Mouse (Mus musculus) heart, embryonic 14.5 days (tissue): Measurements from ENCODE around the gene Rps12-ps3. TPM values are rescaled to one million over a fixed set of nuclear protein-coding genes. Genes with fewer than 3 reads are reported as not detected.

ENCODE experiments used
- ATAC-seq: fragments of 200-750 bp; cut with Nextera tagmentation; 2 replicates; pipeline ENCODE4 v1.8.0; 2017; ENCODE audit warnings: low read depth, moderate TSS enrichment; ENCODE audit not compliant: insufficient number of reproducible peaks, insufficient read depth, low FRiP score
- H3K27ac ChIP-seq, 2 experiments: fragments of 200-500 bp in 1 of 2; fragments of 300-500 bp in 1 of 2; sonication (generic) in 1 of 2; replicated peaks in 1 of 2; 2 replicates each; pipeline ENCODE4 v1.5.1; 2012 to 2014; ENCODE audit warnings: low read depth in 2 of 2, low read length in 2 of 2, control low read depth in 1 of 2, mild to moderate bottlenecking in 1 of 2, mixed read lengths in 1 of 2; ENCODE audit not compliant: control insufficient read depth in 1 of 2, insufficient read depth in 1 of 2
- H3K27me3 ChIP-seq: fragments of 300-500 bp; sonication (generic); 2 replicates; pipeline ENCODE4 v1.6.1; 2014; ENCODE audit warnings: mild to moderate bottlenecking, low read length, control low read depth; ENCODE audit not compliant: control insufficient read depth, insufficient read depth
- H3K36me3 ChIP-seq: fragments of 300-500 bp; sonication (generic); 2 replicates; pipeline ENCODE4 v1.6.1; 2014; ENCODE audit warnings: mild to moderate bottlenecking, control low read depth, low read length, mixed read lengths; ENCODE audit not compliant: control insufficient read depth, insufficient read depth
- H3K4me1 ChIP-seq, 2 experiments: fragments of 200-500 bp in 1 of 2; fragments of 300-500 bp in 1 of 2; sonication (generic) in 1 of 2; 2 replicates each; pipeline ENCODE4 v1.6.1; 2012 to 2014; ENCODE audit warnings: low read length in 2 of 2, control low read depth in 1 of 2, mixed read lengths in 1 of 2; ENCODE audit not compliant: control insufficient read depth in 2 of 2, insufficient read depth in 2 of 2
- H3K4me2 ChIP-seq: fragments of 300-500 bp; sonication (generic); 2 replicates; pipeline ENCODE4 v1.6.1; 2014; ENCODE audit warnings: mild to moderate bottlenecking, low read length
- H3K4me3 ChIP-seq, 2 experiments: fragments of 200-500 bp in 1 of 2; fragments of 300-500 bp in 1 of 2; sonication (generic) in 1 of 2; 2 replicates each; pipeline ENCODE4 v1.5.1; 2012 to 2014; ENCODE audit warnings: low read length in 2 of 2, mild to moderate bottlenecking in 2 of 2, control low read depth in 1 of 2, low read depth in 1 of 2, moderate library complexity in 1 of 2; ENCODE audit not compliant: control insufficient read depth in 1 of 2, insufficient read depth in 1 of 2
- H3K9ac ChIP-seq: fragments of 300-500 bp; sonication (generic); 2 replicates; pipeline ENCODE4 v1.6.1; 2014; ENCODE audit warnings: mild to moderate bottlenecking, low read length
- H3K9me3 ChIP-seq: fragments of 300-500 bp; sonication (generic); 2 replicates; pipeline ENCODE4 v1.6.1; 2016; ENCODE audit warnings: low read length, control low read depth; ENCODE audit not compliant: control insufficient read depth
- WGBS: fragments of 180-500 bp; shearing (Covaris S2); extraction: QIAGEN DNeasy Blood & Tissue Kit; methylation state at CpG from one replicate; pipeline ENCODE4 v1.1.7; 2014; 5-methylcytosine and 5-hydroxymethylcytosine counted together
- polyA plus RNA-seq: library from polyadenylated mRNA; unstranded; fragments of >200 nt; fragmentation: Nextera tagmentation; extraction: Ambion mirVana; gene quantifications from 2 replicates; pipeline ENCODE4 v1.2.1, GENCODE M21; 2014

Gene Rps12-ps3
- 8.7 and 25.4 TPM in 2 replicates for polyA plus RNA-seq

DNA sequence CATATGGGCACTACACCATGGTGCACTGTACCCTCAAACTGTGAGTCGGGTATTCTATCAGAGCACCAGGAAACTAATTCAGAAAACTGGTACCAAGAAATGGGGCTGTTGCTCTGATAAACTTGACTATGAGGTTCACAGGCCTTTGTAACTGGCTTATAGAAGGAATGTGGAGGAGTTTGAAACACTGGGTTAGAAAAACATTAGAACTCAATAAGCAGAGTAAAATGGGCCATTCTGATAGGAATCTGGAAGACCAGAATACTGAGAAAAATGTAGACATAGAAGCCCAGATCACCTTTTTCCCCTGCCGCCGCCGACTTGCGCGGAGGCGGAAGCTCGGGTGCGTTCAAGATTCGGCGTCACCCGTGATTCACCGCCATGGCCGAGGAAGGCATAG, at the start of gene Rps12-ps3:
Gene Rps12-ps3, plus strand, starts transcription at position 301 of the 400 bp plus-strand sequence.
- Histone ChIP-seq H3K36me3 (peaks cover 8% of the 10 kb centered on the region; the same call in 1 of the 2 replicates), H3K4me2 (no peak within 1 kb of the TSS), H3K9ac (no peak within 1 kb of the TSS), H3K9me3 (no peaks in the 10 kb centered on the region), H3K27ac (no peak within 1 kb of the TSS), H3K4me1 (peaks cover 0 to 3% of the 10 kb centered on the region in 2 experiments; a peak in 2 of 4 replicates), H3K4me3 (no peak within 1 kb of the TSS), H3K27me3 (no peaks in the 10 kb centered on the region)
- 94% methylated on average over 12 of the region's 14 CpGs for WGBS
- ATAC-seq, result no peak

DNA sequence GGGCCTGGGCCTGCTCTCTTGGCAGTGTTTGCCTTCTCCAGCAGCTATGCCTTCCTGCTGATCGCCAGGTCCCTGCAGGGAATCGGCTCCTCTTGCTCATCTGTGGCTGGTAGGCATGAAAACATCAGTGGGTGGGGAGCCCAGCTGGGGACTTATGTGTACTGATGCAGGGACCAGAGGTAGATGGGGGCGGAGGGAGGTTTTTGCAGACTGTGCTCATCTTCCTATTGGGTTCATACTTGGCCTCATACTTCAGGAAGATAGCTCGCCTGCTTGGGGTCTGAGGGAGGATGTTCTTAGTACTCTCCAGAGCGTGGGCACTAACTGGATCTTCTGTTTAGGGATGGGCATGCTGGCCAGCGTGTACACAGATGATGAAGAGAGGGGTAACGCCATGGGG, 48.9 kb upstream of the Rps12-ps3 start:
- Histone ChIP-seq H3K4me2 (no peak overlapping the region), H3K4me3 (no peak overlapping the region), H3K9me3 (no peaks in the 10 kb centered on the region), H3K9ac (no peak overlapping the region), H3K4me1 (0 out of 4 replicates have a peak, but pooled peaks cover 0 to 3% of the 10 kb centered on the region in 2 experiments), H3K36me3 (no peaks in the 10 kb centered on the region), H3K27me3 (no peaks in the 10 kb centered on the region), H3K27ac (no peak overlapping the region)
- ATAC-seq, result no peak
- 83% methylated on average over 7 of the region's 7 CpGs for WGBS

DNA sequence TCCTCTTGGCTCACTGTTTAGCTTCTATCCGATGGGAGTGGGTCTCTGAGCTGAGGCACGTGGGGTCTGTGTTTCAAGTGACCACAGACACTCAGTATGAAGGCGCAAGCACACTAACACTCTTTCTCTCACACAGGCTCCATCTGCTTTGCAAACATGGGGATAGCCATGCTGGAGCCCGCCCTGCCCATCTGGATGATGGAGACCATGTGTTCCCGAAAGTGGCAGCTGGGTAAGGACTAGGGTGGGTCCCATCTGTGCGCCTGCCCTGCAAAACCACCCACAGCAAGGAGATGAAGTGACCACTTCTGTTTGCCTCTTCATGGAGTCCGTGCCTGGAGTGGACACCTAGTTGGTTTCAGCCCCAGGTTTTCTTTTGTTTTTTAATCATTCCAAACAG, 45.7 kb upstream of the Rps12-ps3 start:
- Histone ChIP-seq H3K4me3 (no peak overlapping the region), H3K9me3 (no peaks in the 10 kb centered on the region), H3K4me2 (no peak overlapping the region), H3K4me1 (no peaks in the 10 kb centered on the region), H3K36me3 (no peaks in the 10 kb centered on the region), H3K9ac (no peak overlapping the region), H3K27me3 (no peaks in the 10 kb centered on the region), H3K27ac (no peak overlapping the region)
- WGBS, result 87% methylated on average over 7 of the region's 7 CpGs
- no peak for ATAC-seq

GRCm38 (mm10) chr19:59280841-59281240, 41.2 kb upstream of the Rps12-ps3 start:
- H3K27ac ChIP-seq, result no peak overlapping the region
- H3K27me3 ChIP-seq, result no peaks in the 10 kb centered on the region
- no peaks in the 10 kb centered on the region for H3K4me1 ChIP-seq
- H3K4me3 ChIP-seq, result no peak overlapping the region
- no peak overlapping the region for H3K9ac ChIP-seq
- H3K36me3 ChIP-seq, result no peaks in the 10 kb centered on the region
- no peaks in the 10 kb centered on the region for H3K9me3 ChIP-seq
- no peak overlapping the region for H3K4me2 ChIP-seq
- ATAC-seq, result no peak

- no peak for ATAC-seq
- no peak overlapping the region for H3K27ac ChIP-seq
- H3K9ac ChIP-seq, result no peak overlapping the region
- H3K27me3 ChIP-seq, result no peaks in the 10 kb centered on the region
- 71% methylated on average over 3 of the region's 3 CpGs for WGBS
- H3K4me3 ChIP-seq, result no peak overlapping the region
- no peak overlapping the region for H3K4me2 ChIP-seq
- H3K9me3 ChIP-seq, result no peaks in the 10 kb centered on the region
- no peaks in the 10 kb centered on the region for H3K4me1 ChIP-seq
- no peaks in the 10 kb centered on the region for H3K36me3 ChIP-seq
Measured at GRCm38 (mm10) chr19:59282001-59282400, 40.1 kb upstream of the Rps12-ps3 start.

DNA sequence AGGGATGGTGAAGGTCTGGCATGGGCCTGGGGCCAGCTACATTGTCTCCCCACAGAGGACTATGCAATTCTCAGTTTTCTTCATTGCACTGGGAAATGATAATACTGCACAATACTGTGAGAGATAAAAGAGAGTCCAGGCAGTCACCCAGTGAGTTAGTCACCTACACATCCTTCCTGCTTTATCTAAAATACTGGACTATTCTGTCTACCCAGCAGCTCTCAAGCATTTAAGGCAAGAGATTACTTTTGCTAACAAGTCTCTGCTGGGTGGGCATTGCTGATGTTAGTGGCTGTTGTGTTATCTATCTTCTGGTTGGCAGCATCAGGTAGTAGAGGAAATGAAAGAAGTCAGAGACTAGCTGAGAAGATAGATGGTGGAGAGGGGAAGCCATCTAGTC, 33.0 kb upstream of the Rps12-ps3 start:
- no peaks in the 10 kb centered on the region for H3K27me3 ChIP-seq
- no peaks in the 10 kb centered on the region for H3K9me3 ChIP-seq
- no peak overlapping the region for H3K4me3 ChIP-seq
- no peak overlapping the region for H3K27ac ChIP-seq
- H3K9ac ChIP-seq, result no peak overlapping the region
- H3K4me1 ChIP-seq, result 0 out of 4 replicates have a peak, but pooled peaks cover 0 to 4% of the 10 kb centered on the region in 2 experiments
- no peaks in the 10 kb centered on the region for H3K36me3 ChIP-seq
- no peak overlapping the region for H3K4me2 ChIP-seq
- ATAC-seq, result no peak

DNA sequence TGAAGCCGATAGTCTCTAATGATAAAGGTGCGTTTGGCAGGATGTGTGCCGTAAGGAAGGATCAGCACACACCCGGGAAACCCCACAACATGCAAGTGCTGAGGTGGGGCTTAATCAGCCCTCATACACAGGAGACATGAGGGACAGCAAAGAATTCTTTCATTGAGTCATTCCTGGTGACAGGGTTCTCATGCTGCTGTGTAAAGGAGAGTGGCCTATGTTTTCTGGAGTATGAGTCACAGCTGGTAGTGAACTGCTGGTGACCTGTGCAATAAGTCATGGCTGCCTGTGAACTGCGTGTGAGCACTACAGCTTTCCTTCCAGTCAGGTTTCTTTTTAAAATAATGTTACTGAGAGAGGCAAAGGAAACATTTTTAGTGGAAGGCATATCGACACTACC, 32.3 kb upstream of the Rps12-ps3 start:
- H3K4me1 ChIP-seq, result 0 out of 4 replicates have a peak, but pooled peaks cover 0 to 4% of the 10 kb centered on the region in 2 experiments
- no peaks in the 10 kb centered on the region for H3K27me3 ChIP-seq
- H3K4me3 ChIP-seq, result no peak overlapping the region
- no peak for ATAC-seq
- no peaks in the 10 kb centered on the region for H3K9me3 ChIP-seq
- 0 out of 2 replicates have a peak, but pooled peaks cover under 1% of the 10 kb centered on the region for H3K36me3 ChIP-seq
- no peak overlapping the region for H3K9ac ChIP-seq
- no peak overlapping the region for H3K27ac ChIP-seq
- no peak overlapping the region for H3K4me2 ChIP-seq
- WGBS, result 71% methylated on average over 6 of the region's 6 CpGs

- Histone ChIP-seq H3K27ac (no peak overlapping the region), H3K36me3 (peaks cover 8% of the 10 kb centered on the region; the same call in 1 of the 2 replicates), H3K9me3 (no peaks in the 10 kb centered on the region), H3K27me3 (no peaks in the 10 kb centered on the region), H3K4me1 (0 out of 4 replicates have a peak, but pooled peaks cover 0 to 4% of the 10 kb centered on the region in 2 experiments), H3K4me2 (no peak overlapping the region), H3K4me3 (no peak overlapping the region), H3K9ac (no peak overlapping the region)
- no peak for ATAC-seq
- 74% methylated on average over 5 of the region's 5 CpGs for WGBS
Measured at GRCm38 (mm10) chr19:59292183-59292839, 29.8 kb upstream of the Rps12-ps3 start.
